Mouse (Mus musculus) limb, embryonic 15.5 days (tissue): ENCODE data around the gene Ddah2. TPM values are rescaled to one million over a fixed set of nuclear protein-coding genes. Genes with fewer than 3 reads are reported as not detected.
A peak's percentile ranks its signal among the peaks of the same experiment; 100 is the strongest.

Experiments used
- ATAC-seq: fragments of 200-750 bp; cut with Nextera tagmentation; 2 replicates; pipeline ENCODE4 v1.8.0; 2017; ENCODE audit warnings: low read depth, moderate TSS enrichment; ENCODE audit not compliant: insufficient number of reproducible peaks, low FRiP score, low TSS enrichment
- H3K27ac ChIP-seq: fragments of 300-500 bp; sonication (generic); 2 replicates; pipeline ENCODE4 v1.5.1; 2015; ENCODE audit warnings: moderate library complexity, mild to moderate bottlenecking, inconsistent platforms
- H3K27me3 ChIP-seq: fragments of 300-500 bp; sonication (generic); 2 replicates; pipeline ENCODE4 v1.6.1; 2015; ENCODE audit warnings: inconsistent platforms
- H3K36me3 ChIP-seq: fragments of 300-500 bp; sonication (generic); 2 replicates; pipeline ENCODE4 v1.6.1; 2015; ENCODE audit warnings: inconsistent platforms
- H3K4me1 ChIP-seq: fragments of 300-500 bp; sonication (generic); 2 replicates; pipeline ENCODE4 v1.6.1; 2015; ENCODE audit warnings: inconsistent platforms
- H3K4me2 ChIP-seq: fragments of 300-500 bp; sonication (generic); 2 replicates; pipeline ENCODE4 v1.6.1; 2015; ENCODE audit warnings: mild to moderate bottlenecking, inconsistent platforms
- H3K4me3 ChIP-seq: fragments of 300-500 bp; sonication (generic); 2 replicates; pipeline ENCODE4 v1.5.1; 2015; ENCODE audit warnings: mild to moderate bottlenecking, inconsistent platforms
- H3K9ac ChIP-seq: fragments of 300-500 bp; sonication (generic); 2 replicates; pipeline ENCODE4 v1.6.1; 2015; ENCODE audit warnings: inconsistent platforms
- H3K9me3 ChIP-seq: fragments of 300-500 bp; sonication (generic); 2 replicates; pipeline ENCODE4 v1.6.1; 2016; ENCODE audit warnings: inconsistent platforms
- WGBS: fragments of 180-500 bp; shearing (Covaris S2); methylation state at CpG from one replicate; pipeline ENCODE4 v1.1.7; 2015; 5-methylcytosine and 5-hydroxymethylcytosine counted together
- polyA plus RNA-seq: library from polyadenylated mRNA; unstranded; fragments of >200 nt; fragmentation: Nextera tagmentation; extraction: Ambion mirVana; gene quantifications from 2 replicates; pipeline ENCODE4 v1.2.1, GENCODE M21; 2015

Ddah2 gene
- polyA plus RNA-seq = 321 and 336 TPM in 2 replicates

DNA sequence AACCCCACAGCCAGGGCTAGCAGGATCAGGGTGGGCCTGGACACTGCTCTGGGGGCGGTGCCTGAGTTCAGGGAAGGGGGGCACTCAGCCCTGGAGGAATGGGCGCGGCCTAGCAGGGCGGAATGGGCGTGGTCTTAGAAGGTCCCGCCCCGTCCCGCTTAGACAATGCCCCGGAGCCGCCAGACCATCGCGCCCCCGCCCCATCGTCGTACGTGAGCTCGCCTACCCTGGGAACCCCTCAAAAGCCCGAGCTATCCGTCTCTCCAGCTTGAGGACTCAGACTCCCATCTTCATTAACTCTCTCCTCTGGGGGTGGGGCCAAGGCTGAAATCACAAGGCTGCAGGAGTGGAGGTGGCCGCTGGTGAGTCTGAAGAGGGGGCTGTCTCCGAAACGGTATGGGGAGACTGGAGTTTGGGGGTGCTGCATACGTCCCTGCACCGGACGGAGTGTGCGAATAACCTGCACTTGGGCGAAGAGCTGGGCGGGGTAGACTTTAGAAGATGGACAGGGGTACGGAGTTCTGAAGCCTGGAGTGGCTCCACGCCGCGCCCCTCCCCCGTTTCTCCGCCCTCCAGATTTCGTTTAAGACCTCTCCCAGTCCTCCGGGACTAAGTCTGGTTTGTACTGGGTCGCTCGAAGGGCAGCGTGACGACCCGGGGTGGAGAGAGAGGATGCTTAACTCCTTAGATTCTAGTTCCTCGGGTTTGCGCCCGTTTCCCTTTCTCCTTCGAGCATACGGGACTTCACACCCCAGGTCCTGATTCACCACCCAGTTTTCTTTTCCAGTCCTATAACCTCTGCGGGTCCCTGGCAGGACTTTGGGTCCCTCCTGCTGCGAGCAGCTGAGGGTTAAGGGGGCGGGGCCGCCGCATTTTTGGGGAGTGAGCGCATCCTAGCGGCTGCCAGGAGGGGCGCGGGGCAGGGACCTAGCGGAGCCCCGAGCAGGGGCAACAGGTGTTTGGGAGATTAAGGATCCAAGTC lies at the start of gene Ddah2:
TSS of gene Ddah2 (plus strand) at position 125 of the 982 bp plus-strand sequence.
- peak within 1 kb of the TSS; percentile 68 for H3K4me3 ChIP-seq
- peaks cover 28% of the 10 kb centered on the region for H3K4me1 ChIP-seq
- ATAC-seq = peak; percentile 89
- WGBS = under 1% methylated on average over 57 of the region's 57 CpGs
- H3K36me3 ChIP-seq = peaks cover 57% of the 10 kb centered on the region
- peak within 1 kb of the TSS; percentile 70 for H3K9ac ChIP-seq
- H3K27me3 ChIP-seq = peaks cover 5% of the 10 kb centered on the region; the same call in 1 of the 2 replicates
- H3K9me3 ChIP-seq = no peaks in the 10 kb centered on the region
- H3K27ac ChIP-seq = peak within 1 kb of the TSS; percentile 95
- peak within 1 kb of the TSS; percentile 84 for H3K4me2 ChIP-seq

DNA sequence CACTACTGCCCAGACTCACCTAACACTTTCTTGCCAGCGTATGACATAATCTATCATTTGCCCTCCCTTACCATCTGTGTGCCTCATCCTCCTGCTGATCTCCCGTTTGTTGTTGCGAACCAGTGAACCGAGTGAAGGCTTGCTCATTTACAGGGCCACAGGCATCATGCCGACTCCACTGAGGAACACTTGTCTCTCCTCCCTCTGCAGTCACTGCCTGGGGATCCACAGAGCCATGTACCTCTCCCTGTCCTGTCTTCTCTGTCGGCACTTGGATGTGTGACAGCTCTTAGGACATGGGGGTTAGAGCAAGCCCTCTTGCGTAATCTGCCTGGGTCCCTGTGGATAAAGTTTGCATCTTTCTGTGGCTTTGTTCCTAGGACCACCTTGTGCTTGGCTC lies 49.2 kb upstream of the Ddah2 start:
- H3K4me1 ChIP-seq = no peaks in the 10 kb centered on the region
- no peak overlapping the region for H3K27ac ChIP-seq
- H3K4me2 ChIP-seq = no peak overlapping the region
- peaks cover 95% of the 10 kb centered on the region for H3K36me3 ChIP-seq
- WGBS = 87% methylated on average over 7 of the region's 7 CpGs
- H3K9ac ChIP-seq = no peak overlapping the region
- H3K4me3 ChIP-seq = no peak overlapping the region
- no peak for ATAC-seq
- H3K9me3 ChIP-seq = no peaks in the 10 kb centered on the region
- no peaks in the 10 kb centered on the region for H3K27me3 ChIP-seq

DNA sequence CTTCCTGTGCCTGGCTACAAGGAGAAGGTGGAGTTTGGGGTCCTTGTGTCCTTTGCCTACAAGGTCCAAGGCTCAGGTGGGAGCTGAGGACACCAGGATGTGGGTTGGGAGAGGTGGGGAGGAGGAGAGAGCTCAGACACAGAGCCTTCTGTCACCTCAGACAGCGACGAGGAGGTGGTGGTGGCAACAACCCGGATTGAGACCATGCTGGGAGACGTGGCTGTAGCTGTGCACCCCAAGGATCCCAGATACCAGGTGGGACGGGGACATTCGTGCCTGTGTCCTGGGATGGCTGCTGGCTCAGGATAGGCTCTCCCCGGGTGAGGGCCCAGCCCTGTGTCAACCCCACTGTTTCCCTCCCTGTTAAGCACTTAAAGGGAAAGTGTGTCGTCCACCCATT lies 47.4 kb upstream of the Ddah2 start:
- H3K27me3 ChIP-seq = no peaks in the 10 kb centered on the region
- no peaks in the 10 kb centered on the region for H3K9me3 ChIP-seq
- no peak overlapping the region for H3K4me3 ChIP-seq
- 94% methylated on average over 8 of the region's 8 CpGs for WGBS
- H3K4me1 ChIP-seq = peaks cover 10% of the 10 kb centered on the region
- ATAC-seq = no peak
- H3K4me2 ChIP-seq = no peak overlapping the region
- H3K36me3 ChIP-seq = peaks cover 98% of the 10 kb centered on the region
- no peak overlapping the region for H3K27ac ChIP-seq
- no peak overlapping the region for H3K9ac ChIP-seq

DNA sequence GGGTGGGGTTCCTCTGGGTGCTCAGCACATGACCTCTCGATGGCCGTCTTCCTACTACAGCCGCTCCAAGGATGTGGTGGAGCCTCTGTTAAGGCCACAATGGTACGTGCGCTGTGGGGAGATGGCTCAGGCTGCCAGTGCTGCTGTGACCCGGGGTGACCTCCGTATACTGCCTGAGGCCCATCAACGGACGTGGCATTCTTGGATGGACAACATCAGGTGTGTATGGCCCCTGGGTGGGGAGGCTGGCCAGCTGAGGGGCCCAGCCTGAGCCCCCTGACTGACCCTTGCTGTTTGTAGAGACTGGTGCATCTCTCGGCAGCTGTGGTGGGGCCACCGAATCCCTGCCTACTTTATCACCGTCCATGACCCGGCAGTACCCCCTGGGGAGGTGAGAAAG lies 46.4 kb upstream of the Ddah2 start:
- peaks cover 14% of the 10 kb centered on the region for H3K4me1 ChIP-seq
- no peak overlapping the region for H3K4me2 ChIP-seq
- H3K27me3 ChIP-seq = no peaks in the 10 kb centered on the region
- no peak overlapping the region for H3K27ac ChIP-seq
- no peak for ATAC-seq
- WGBS = 84% methylated on average over 13 of the region's 13 CpGs
- no peak overlapping the region for H3K9ac ChIP-seq
- H3K36me3 ChIP-seq = peaks cover 92% of the 10 kb centered on the region
- H3K9me3 ChIP-seq = no peaks in the 10 kb centered on the region
- H3K4me3 ChIP-seq = no peak overlapping the region

DNA sequence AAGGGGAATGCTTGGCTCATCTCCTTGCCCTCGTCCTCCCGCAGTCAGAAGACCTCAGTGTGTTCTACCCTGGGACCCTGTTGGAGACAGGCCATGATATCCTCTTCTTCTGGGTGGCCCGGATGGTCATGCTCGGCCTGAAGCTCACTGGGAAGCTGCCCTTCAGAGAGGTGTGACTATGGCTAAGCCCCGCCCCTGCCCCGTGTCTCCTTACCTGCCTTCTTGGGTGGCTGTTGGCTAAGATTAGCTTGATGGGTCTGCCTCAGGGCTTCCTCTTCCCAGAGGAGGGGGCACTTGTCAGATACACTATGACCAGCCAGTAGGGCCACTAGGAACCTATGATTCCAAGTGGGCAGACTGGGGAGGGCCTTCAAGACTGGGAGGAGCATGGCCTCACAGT lies 45.6 kb upstream of the Ddah2 start:
- H3K4me1 ChIP-seq = peaks cover 14% of the 10 kb centered on the region
- H3K9ac ChIP-seq = no peak overlapping the region
- ATAC-seq = no peak
- H3K4me2 ChIP-seq = no peak overlapping the region
- no peak overlapping the region for H3K4me3 ChIP-seq
- peaks cover 84% of the 10 kb centered on the region for H3K36me3 ChIP-seq
- WGBS = 83% methylated on average over 6 of the region's 6 CpGs
- no peaks in the 10 kb centered on the region for H3K27me3 ChIP-seq
- no peaks in the 10 kb centered on the region for H3K9me3 ChIP-seq
- no peak overlapping the region for H3K27ac ChIP-seq

DNA sequence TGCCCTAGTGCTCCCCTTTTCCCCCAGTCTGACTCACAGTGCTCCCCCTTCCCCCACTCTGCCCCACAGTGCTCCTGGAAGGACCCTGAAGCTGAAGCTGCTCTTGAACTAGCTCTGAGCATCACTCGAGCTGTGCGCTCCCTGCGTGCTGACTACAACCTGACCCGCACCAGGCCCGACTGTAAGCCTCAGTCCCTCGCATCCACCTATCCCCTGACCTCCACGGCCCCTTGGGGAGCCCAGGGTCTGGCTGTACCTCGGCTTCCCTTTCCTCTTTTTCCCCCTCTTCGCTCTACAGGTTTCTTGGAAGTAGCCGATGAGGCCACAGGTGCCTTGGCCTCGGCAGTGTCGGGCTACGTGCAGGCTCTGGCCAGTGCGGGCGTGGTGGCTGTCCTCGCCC lies 43.5 kb upstream of the Ddah2 start:
- peaks cover 65% of the 10 kb centered on the region for H3K36me3 ChIP-seq
- no peak for ATAC-seq
- H3K27ac ChIP-seq = no peak overlapping the region
- 90% methylated on average over 16 of the region's 16 CpGs for WGBS
- H3K4me3 ChIP-seq = no peak overlapping the region
- H3K9ac ChIP-seq = no peak overlapping the region
- no peaks in the 10 kb centered on the region for H3K9me3 ChIP-seq
- H3K27me3 ChIP-seq = no peaks in the 10 kb centered on the region
- H3K4me1 ChIP-seq = peaks cover 14% of the 10 kb centered on the region
- H3K4me2 ChIP-seq = no peak overlapping the region

DNA sequence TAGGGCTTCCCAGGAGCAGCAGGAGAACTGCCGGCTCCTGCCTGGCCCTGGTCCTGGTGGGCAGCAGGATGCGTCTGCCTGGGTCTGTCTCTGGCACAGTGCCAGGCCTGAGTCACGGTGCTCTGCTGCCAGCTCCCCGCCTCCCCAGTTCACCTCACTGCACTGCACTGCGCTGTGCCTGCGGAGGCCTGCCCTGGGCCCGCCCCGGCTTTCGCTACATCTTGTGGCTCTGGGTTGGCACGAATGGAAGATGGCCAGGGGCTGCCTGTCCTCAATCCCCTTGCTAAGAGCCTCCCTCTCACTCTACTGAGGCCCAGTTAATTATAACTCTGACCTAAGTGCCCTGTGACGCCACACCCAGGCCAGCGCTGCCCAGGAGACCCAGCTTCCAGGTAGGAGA lies 42.5 kb upstream of the Ddah2 start, which contains the start of gene Vwa7:
TSS of gene Vwa7 (plus strand) at position 204 of the 400 bp plus-strand sequence.
- H3K4me1 ChIP-seq = peaks cover 16% of the 10 kb centered on the region
- no peak within 1 kb of the TSS for H3K4me3 ChIP-seq
- H3K27me3 ChIP-seq = no peaks in the 10 kb centered on the region
- ATAC-seq = no peak
- WGBS = 57% methylated on average over 12 of the region's 12 CpGs
- peaks cover 54% of the 10 kb centered on the region for H3K36me3 ChIP-seq
- H3K9me3 ChIP-seq = no peaks in the 10 kb centered on the region
- H3K9ac ChIP-seq = no peak within 1 kb of the TSS
- no peak within 1 kb of the TSS for H3K4me2 ChIP-seq
- H3K27ac ChIP-seq = peak within 1 kb of the TSS; percentile 35

DNA sequence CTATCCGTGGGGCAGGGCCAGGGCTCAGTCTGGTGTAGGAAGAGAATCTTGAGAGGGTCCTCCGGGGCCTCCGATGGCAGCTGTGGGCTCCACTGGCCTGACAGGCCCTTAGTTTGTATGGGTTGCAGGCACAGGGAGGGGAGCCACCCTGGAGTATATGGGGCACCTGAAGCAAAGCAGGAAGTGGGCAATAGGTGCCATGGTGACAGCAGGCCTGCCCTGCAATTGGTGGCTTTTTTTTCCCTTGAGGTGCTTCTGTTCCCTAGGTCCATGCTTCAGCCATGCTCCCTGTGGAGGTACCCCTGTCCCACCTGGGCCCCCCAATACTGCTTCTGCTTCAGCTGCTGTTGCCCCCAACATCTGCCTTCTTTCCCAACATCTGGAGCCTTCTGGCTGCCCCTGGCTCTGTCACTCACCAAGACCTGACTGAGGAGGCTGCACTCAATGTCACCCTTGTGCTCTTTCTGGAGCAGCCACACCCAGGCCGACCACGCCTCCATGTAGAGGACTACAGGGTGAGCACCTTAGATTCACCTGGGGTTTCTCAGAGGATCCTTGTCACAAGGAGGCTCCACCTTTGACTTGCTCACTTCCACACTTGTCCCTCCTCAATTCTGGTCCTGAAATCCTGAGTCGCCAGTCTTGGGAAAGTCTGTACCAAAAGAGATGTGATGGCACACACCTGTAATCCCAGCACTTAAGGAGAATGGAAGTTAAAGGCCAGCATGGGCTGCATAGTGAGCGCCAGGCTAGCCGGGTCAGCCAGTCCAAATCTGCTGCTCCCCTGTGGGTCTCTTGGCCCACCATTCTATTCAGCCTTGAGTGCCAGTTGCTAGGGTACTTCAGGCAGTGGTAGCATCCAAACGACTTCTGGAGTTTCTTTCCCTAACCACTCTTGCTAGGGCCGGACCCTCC lies 41.8 kb upstream of the Ddah2 start:
- Histone ChIP-seq H3K4me1 (peaks cover 19% of the 10 kb centered on the region), H3K9me3 (no peaks in the 10 kb centered on the region), H3K36me3 (peaks cover 48% of the 10 kb centered on the region), H3K4me3 (no peak overlapping the region), H3K27ac (peak overlapping the region; percentile 35; the same call in 1 of the 2 replicates), H3K27me3 (no peaks in the 10 kb centered on the region), H3K4me2 (no peak overlapping the region), H3K9ac (no peak overlapping the region)
- no peak for ATAC-seq
- 79% methylated on average over 10 of the region's 10 CpGs for WGBS

DNA sequence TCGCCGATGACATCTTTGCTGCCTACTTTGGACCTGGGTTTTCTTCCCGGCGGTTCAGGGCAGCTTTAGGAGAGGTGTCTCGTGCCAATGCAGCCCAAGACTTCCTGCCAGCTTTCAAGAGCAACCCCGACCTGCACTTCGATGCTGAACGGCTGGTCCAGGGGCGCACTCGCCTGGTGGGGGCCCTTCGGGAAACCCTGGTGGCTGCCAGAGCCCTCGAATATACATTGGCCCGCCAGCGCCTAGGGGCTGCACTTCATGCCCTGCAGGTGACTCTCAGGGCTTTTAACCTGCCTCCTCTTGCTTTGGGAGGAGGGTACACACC lies 41.2 kb upstream of the Ddah2 start:
- H3K36me3 ChIP-seq = peaks cover 41% of the 10 kb centered on the region
- no peak for ATAC-seq
- peaks cover 19% of the 10 kb centered on the region for H3K4me1 ChIP-seq
- no peak overlapping the region for H3K9ac ChIP-seq
- 77% methylated on average over 14 of the region's 14 CpGs for WGBS
- H3K27me3 ChIP-seq = no peaks in the 10 kb centered on the region
- H3K27ac ChIP-seq = no peak overlapping the region
- H3K4me3 ChIP-seq = no peak overlapping the region
- no peak overlapping the region for H3K4me2 ChIP-seq
- no peaks in the 10 kb centered on the region for H3K9me3 ChIP-seq

DNA sequence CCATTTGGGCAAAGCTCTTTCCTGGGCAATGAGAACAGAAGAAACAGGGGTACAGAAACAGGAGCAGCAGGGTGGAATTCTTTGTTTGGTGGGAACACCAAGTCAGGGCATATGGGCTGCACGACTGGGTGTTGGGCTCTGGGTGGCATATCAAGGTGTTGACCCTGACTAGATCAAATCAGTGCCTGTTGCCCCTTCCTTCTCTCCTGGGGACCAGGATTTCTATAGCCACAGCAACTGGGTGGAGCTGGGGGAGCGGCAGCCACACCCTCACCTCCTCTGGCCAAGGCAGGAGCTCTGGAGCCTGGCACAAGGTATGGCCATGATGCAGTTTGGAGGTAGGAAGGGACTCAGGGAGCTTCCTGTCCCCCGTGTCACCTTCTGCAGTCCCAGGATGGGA lies 40.7 kb upstream of the Ddah2 start:
- Histone ChIP-seq H3K9ac (no peak overlapping the region), H3K27me3 (no peaks in the 10 kb centered on the region), H3K36me3 (peaks cover 36% of the 10 kb centered on the region), H3K4me2 (no peak overlapping the region), H3K9me3 (no peaks in the 10 kb centered on the region), H3K4me1 (peaks cover 19% of the 10 kb centered on the region), H3K27ac (no peak overlapping the region), H3K4me3 (no peak overlapping the region)
- 80% methylated on average over 3 of the region's 3 CpGs for WGBS
- no peak for ATAC-seq

DNA sequence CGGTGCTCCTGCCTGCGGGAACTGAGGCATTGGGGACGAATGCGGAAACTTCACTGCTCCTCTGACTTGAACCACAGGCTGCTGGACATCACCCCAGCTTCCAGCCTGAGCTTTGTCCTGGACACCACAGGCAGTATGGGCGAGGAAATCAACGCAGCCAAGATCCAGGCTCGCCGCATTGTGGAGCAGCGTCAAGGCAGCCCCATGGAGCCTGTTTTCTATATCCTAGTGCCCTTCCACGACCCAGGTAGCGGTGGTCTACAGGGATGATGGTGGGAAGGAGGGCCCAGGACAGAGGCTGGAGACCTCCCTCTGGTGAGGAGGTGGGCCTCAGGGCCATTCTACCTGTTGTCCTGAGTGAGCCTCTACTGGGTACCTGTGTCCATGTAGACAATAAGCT lies 38.9 kb upstream of the Ddah2 start:
- H3K9ac ChIP-seq = no peak overlapping the region
- peaks cover 19% of the 10 kb centered on the region for H3K36me3 ChIP-seq
- no peaks in the 10 kb centered on the region for H3K27me3 ChIP-seq
- H3K27ac ChIP-seq = no peak overlapping the region
- H3K9me3 ChIP-seq = no peaks in the 10 kb centered on the region
- WGBS = 73% methylated on average over 11 of the region's 11 CpGs
- no peak overlapping the region for H3K4me3 ChIP-seq
- H3K4me1 ChIP-seq = peaks cover 22% of the 10 kb centered on the region
- H3K4me2 ChIP-seq = no peak overlapping the region
- no peak for ATAC-seq

DNA sequence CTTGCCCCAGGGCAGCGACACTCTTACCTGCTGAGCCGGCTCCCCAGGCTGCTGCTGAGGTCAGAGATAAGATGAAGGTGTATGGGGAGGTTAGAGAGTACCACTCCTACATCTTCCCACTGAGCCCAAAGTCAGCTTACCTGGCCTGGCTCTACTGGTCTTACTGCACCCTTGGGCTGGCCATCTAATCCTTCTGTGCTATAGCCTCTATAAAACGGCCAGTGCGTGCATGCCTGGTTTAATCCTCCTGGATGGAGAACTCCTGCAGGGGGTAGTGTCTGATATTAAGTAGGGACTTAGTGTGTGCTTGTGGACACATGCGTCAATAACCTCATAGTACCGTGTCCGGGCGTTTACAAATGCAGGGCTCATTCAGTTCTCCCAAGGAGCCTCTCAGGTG lies 38.3 kb upstream of the Ddah2 start:
- no peak overlapping the region for H3K4me3 ChIP-seq
- no peak overlapping the region for H3K4me2 ChIP-seq
- H3K36me3 ChIP-seq = peaks cover 13% of the 10 kb centered on the region
- H3K27ac ChIP-seq = no peak overlapping the region
- H3K27me3 ChIP-seq = no peaks in the 10 kb centered on the region
- H3K4me1 ChIP-seq = peaks cover 25% of the 10 kb centered on the region
- no peak for ATAC-seq
- no peak overlapping the region for H3K9ac ChIP-seq
- H3K9me3 ChIP-seq = no peaks in the 10 kb centered on the region
- WGBS = 76% methylated on average over 8 of the region's 8 CpGs
